Mouse (Mus musculus) embryonic fibroblast, embryonic 13.5 days (primary cell): ENCODE results near the gene Fam78a.

Experiments
- CTCF ChIP-seq: IDR thresholded peaks from 2 replicates; pipeline ENCODE4 v1.5.1; 2011; ENCODE audit warnings: mild to moderate bottlenecking, control low read depth, low read length, moderate library complexity, borderline replicate concordance; ENCODE audit not compliant: insufficient read depth
- POLR2A ChIP-seq: IDR thresholded peaks from 2 replicates; pipeline ENCODE4 v1.6.1; 2011; ENCODE audit warnings: low read depth, mild to moderate bottlenecking, control low read depth, low read length, moderate library complexity

GRCm38 (mm10) chr2:32102944-32103343 is 18.3 kb upstream of the Fam78a start:
- TF ChIP-seq CTCF (no peak), POLR2A (no peak)
